Mouse (Mus musculus) CH12.LX (cell line): ENCODE measurements around the gene Arhgef19. TPM values are rescaled to one million over a fixed set of nuclear protein-coding genes. Genes with fewer than 3 reads are reported as not detected.

Source experiments
- DNase-seq: peaks from one replicate; pipeline ENCODE4 v3.0.0-alpha.2; 2013; ENCODE audit errors: extremely low read depth
- H3K27ac ChIP-seq: 2 replicates; pipeline ENCODE4 v1.5.1; 2012; ENCODE audit warnings: low read depth, mild to moderate bottlenecking, control low read depth, moderate library complexity; ENCODE audit not compliant: insufficient read depth
- H3K27me3 ChIP-seq: replicated peaks from 2 replicates; pipeline ENCODE3; 2012; ENCODE audit warnings: inconsistent platforms
- H3K36me3 ChIP-seq, 2 experiments: replicated peaks in 1 of 2; 2 replicates each; pipeline versions ENCODE3 to v1.6.1; 2012; ENCODE audit warnings: inconsistent platforms in 1 of 2, low read length in 1 of 2, mild to moderate bottlenecking in 1 of 2, mixed read lengths in 1 of 2, moderate library complexity in 1 of 2; ENCODE audit not compliant: control insufficient read depth in 1 of 2, insufficient read depth in 1 of 2
- H3K4me1 ChIP-seq, 2 experiments: 2 replicates each; pipeline ENCODE4 v1.6.1; 2012; ENCODE audit warnings: inconsistent platforms in 1 of 2, moderate library complexity in 1 of 2; ENCODE audit not compliant: insufficient read depth in 2 of 2, control insufficient read depth in 1 of 2
- H3K4me2 ChIP-seq: 2 replicates; pipeline ENCODE4 v1.6.1; 2012; ENCODE audit warnings: low read depth, mild to moderate bottlenecking, control low read depth; ENCODE audit not compliant: poor library complexity, insufficient read depth, severe bottlenecking
- H3K4me3 ChIP-seq, 3 experiments: fragments of 150-350 bp in 1 of 3; sonication (generic) in 1 of 3; replicated peaks in 1 of 3; 2 replicates each; pipeline versions ENCODE3 to v1.5.1; 2011 to 2012; ENCODE audit warnings: low read depth in 2 of 3, low read length in 2 of 3, mild to moderate bottlenecking in 2 of 3, moderate library complexity in 2 of 3, control low read depth in 1 of 3, improper control_type of control experiment in 1 of 3, inconsistent platforms in 1 of 3, mixed read lengths in 1 of 3; ENCODE audit not compliant: poor library complexity in 1 of 3
- H3K79me2 ChIP-seq: replicated peaks from 2 replicates; pipeline ENCODE4 v1.6.1; 2012; ENCODE audit warnings: mild to moderate bottlenecking, moderate library complexity; ENCODE audit not compliant: control insufficient read depth, poor library complexity, insufficient read depth, severe bottlenecking; ENCODE audit errors: extremely low read depth
- H3K9ac ChIP-seq: 2 replicates; pipeline ENCODE4 v1.6.1; 2012; ENCODE audit warnings: low read depth, mild to moderate bottlenecking, control low read depth, moderate library complexity; ENCODE audit not compliant: insufficient read depth
- H3K9me3 ChIP-seq: replicated peaks from 2 replicates; pipeline ENCODE3; 2012; ENCODE audit warnings: low read length, inconsistent platforms, mixed read lengths
- BHLHE40 ChIP-seq: IDR thresholded peaks from 2 replicates; pipeline ENCODE4 v1.6.1; 2011; ENCODE audit warnings: mild to moderate bottlenecking, low read depth, low read length, improper control_type of control experiment
- CHD2 ChIP-seq: IDR thresholded peaks from 2 replicates; pipeline ENCODE4 v1.6.1; 2011; ENCODE audit warnings: low read length, improper control_type of control experiment
- CTCF ChIP-seq, 2 experiments: IDR thresholded peaks in 1 of 2; conservative IDR thresholded peaks in 1 of 2; 2 replicates each; pipeline ENCODE4 v1.5.1; 2011 to 2012; ENCODE audit warnings: low read depth in 2 of 2, low read length in 2 of 2, improper control_type of control experiment in 1 of 2, inconsistent platforms in 1 of 2, mild to moderate bottlenecking in 1 of 2, moderate library complexity in 1 of 2
- E2F4 ChIP-seq: IDR thresholded peaks from 2 replicates; pipeline ENCODE4 v1.6.1; 2011; ENCODE audit warnings: low read depth, low read length, improper control_type of control experiment; ENCODE audit not compliant: insufficient replicate concordance
- ELF1 ChIP-seq: IDR thresholded peaks from 2 replicates; pipeline ENCODE4 v1.6.1; 2014; ENCODE audit warnings: low read depth, mild to moderate bottlenecking, inconsistent platforms, low read length, improper control_type of control experiment
- EP300 ChIP-seq: IDR thresholded peaks from 2 replicates; pipeline ENCODE4 v1.6.1; 2011; ENCODE audit warnings: low read length, improper control_type of control experiment
- ETS1 ChIP-seq: conservative IDR thresholded peaks from 2 replicates; pipeline ENCODE4 v1.6.1; 2012; ENCODE audit warnings: low read depth, mild to moderate bottlenecking, inconsistent platforms, low read length, improper control_type of control experiment, moderate library complexity
- GABPA ChIP-seq: IDR thresholded peaks from 2 replicates; pipeline ENCODE4 v1.6.1; 2012; ENCODE audit warnings: low read depth, low read length, improper control_type of control experiment, inconsistent platforms; ENCODE audit not compliant: insufficient replicate concordance
- IRF4 ChIP-seq: IDR thresholded peaks from 2 replicates; pipeline ENCODE4 v1.6.1; 2014; ENCODE audit warnings: low read depth, mild to moderate bottlenecking, inconsistent platforms, low read length, improper control_type of control experiment
- JUND ChIP-seq: conservative IDR thresholded peaks from 2 replicates; pipeline ENCODE4 v1.6.1; 2011; ENCODE audit warnings: low read depth, low read length, improper control_type of control experiment
- KAT2A ChIP-seq: IDR thresholded peaks from 2 replicates; pipeline ENCODE4 v1.6.1; 2012; ENCODE audit warnings: low read length, improper control_type of control experiment, inconsistent platforms; ENCODE audit not compliant: insufficient replicate concordance
- MAX ChIP-seq: IDR thresholded peaks from 2 replicates; pipeline ENCODE4 v1.6.1; 2011; ENCODE audit warnings: low read length, improper control_type of control experiment
- MAZ ChIP-seq: IDR thresholded peaks from 2 replicates; pipeline ENCODE4 v1.6.1; 2012; ENCODE audit warnings: low read depth, mild to moderate bottlenecking, inconsistent platforms, low read length, improper control_type of control experiment, moderate library complexity
- NELFE ChIP-seq: IDR thresholded peaks from 2 replicates; pipeline ENCODE4 v1.6.1; 2011; ENCODE audit warnings: low read depth, low read length, improper control_type of control experiment
- NRF1 ChIP-seq: IDR thresholded peaks from 2 replicates; pipeline ENCODE4 v1.6.1; 2014; ENCODE audit warnings: low read depth, mild to moderate bottlenecking, inconsistent platforms, low read length, improper control_type of control experiment, moderate library complexity
- PAX5 ChIP-seq: IDR thresholded peaks from 2 replicates; pipeline ENCODE4 v1.6.1; 2012; ENCODE audit warnings: low read length, inconsistent platforms, mixed read lengths
- POLR2AphosphoS2 ChIP-seq: IDR thresholded peaks from 2 replicates; pipeline ENCODE4 v1.6.1; 2011; ENCODE audit warnings: low read depth, low read length, improper control_type of control experiment
- RCOR1 ChIP-seq: conservative IDR thresholded peaks from 2 replicates; pipeline ENCODE4 v1.6.1; 2012; ENCODE audit warnings: low read depth, mild to moderate bottlenecking, inconsistent platforms, low read length, improper control_type of control experiment
- SMC3 ChIP-seq: IDR thresholded peaks from 2 replicates; pipeline ENCODE4 v1.6.1; 2011; ENCODE audit warnings: low read depth, low read length, improper control_type of control experiment
- UBTF ChIP-seq: IDR thresholded peaks from 2 replicates; pipeline ENCODE4 v1.6.1; 2012; ENCODE audit warnings: low read depth, mild to moderate bottlenecking, inconsistent platforms, low read length, improper control_type of control experiment, moderate library complexity
- USF2 ChIP-seq: conservative IDR thresholded peaks from 2 replicates; pipeline ENCODE4 v1.6.1; 2011; ENCODE audit warnings: low read depth, low read length, improper control_type of control experiment
- ZMIZ1 ChIP-seq: IDR thresholded peaks from 2 replicates; pipeline ENCODE4 v1.6.1; 2012; ENCODE audit warnings: low read depth, mild to moderate bottlenecking, inconsistent platforms, low read length, improper control_type of control experiment
- dilution Hi-C: fragments of 300-500 bp; cut with MboI; formaldehyde crosslinking; loops from 2 replicates; pipeline ENCODE4 v1.14.3; 2020; ENCODE audit warnings: low sequenced_read_pairs; ENCODE audit not compliant: extremely low pct_unique_long_range_greater_than_20kb, extremely low pct_ligation_motif_present
- in situ Hi-C: fragments of 300-500 bp; cut with MboI; formaldehyde crosslinking; loops from 3 replicates; pipeline ENCODE4 v1.14.3; 2019; ENCODE audit warnings: low sequenced_read_pairs, low pct_ligation_motif_present, low pct_unique_long_range_greater_than_20kb, mixed read lengths
- polyA plus RNA-seq: library from polyadenylated mRNA; unstranded; fragments of >175 nt; gene quantifications from 2 replicates; pipeline ENCODE4 v1.2.1, GENCODE M21; 2012; ENCODE audit warnings: low read depth; ENCODE audit not compliant: insufficient read length
- total RNA-seq, 2 experiments: library from RNA; depleted of rRNA; stranded (reverse); fragments of 300-350 nt in 1 of 2; fragments of >200 nt in 1 of 2; gene quantifications; 2 replicates each; pipeline ENCODE4 v1.2.3; 2012 to 2014

Gene Arhgef19
- total and polyA plus RNA-seq, 3 experiments = 0.19 to 0.21 TPM; not detected in 1

- TF ChIP-seq E2F4 = no peak
Observed at GRCm38 (mm10) chr4:141267837-141268236, 28.5 kb downstream of the Arhgef19 start (continued).

- TF ChIP-seq MAZ = no peak
- no peak for TF ChIP-seq PAX5
- no peak for TF ChIP-seq POLR2AphosphoS2
- TF ChIP-seq CHD2 = no peak
- TF ChIP-seq RCOR1 = no peak
- TF ChIP-seq ELF1 = no peak
- peak in 1 of 2 experiments; percentile 34; a peak in 2 of 4 replicates for TF ChIP-seq CTCF (conservative IDR thresholded peaks at IDR 0.05 in 1 of 2, IDR thresholded peaks at IDR 0.05 in 1 of 2; ENCODE audit: low read depth in 2 of 2, low read length in 2 of 2)
- no peak for TF ChIP-seq NELFE
- dilution Hi-C loops (no loop called here), in situ Hi-C loops (no loop called here)
- H3K27ac ChIP-seq = no peak overlapping the region
- H3K4me1 ChIP-seq = peaks cover 4 to 11% of the 10 kb centered on the region in 2 experiments; a peak in 3 of 4 replicates
- peaks cover 33% of the 10 kb centered on the region for H3K27me3 ChIP-seq
- DNase-seq = no peak
- no peaks in the 10 kb centered on the region for H3K79me2 ChIP-seq
- no peak overlapping the region for H3K4me3 ChIP-seq
- H3K9ac ChIP-seq = no peak overlapping the region
- H3K4me2 ChIP-seq = no peak overlapping the region
- H3K36me3 ChIP-seq = no peaks in the 10 kb centered on the region
- H3K9me3 ChIP-seq = peaks cover 17% of the 10 kb centered on the region
Observed at GRCm38 (mm10) chr4:141268350-141268749, 29.1 kb downstream of the Arhgef19 start.

- peak; percentile 21 for DNase-seq
Observed at GRCm38 (mm10) chr4:141269080-141269479, 29.8 kb downstream of the Arhgef19 start.

GRCm38 (mm10) chr4:141270201-141270940, 31.1 kb downstream of the Arhgef19 start:
- no peak for DNase-seq
- H3K27ac ChIP-seq = no peak overlapping the region
- H3K4me1 ChIP-seq = peaks cover 6 to 16% of the 10 kb centered on the region in 2 experiments
- dilution Hi-C loops (no loop called here), in situ Hi-C loops (no loop called here)
- no peaks in the 10 kb centered on the region for H3K79me2 ChIP-seq
- H3K4me2 ChIP-seq = no peak overlapping the region
- H3K9ac ChIP-seq = no peak overlapping the region
- H3K4me3 ChIP-seq = no peak overlapping the region
- peaks cover 35% of the 10 kb centered on the region for H3K27me3 ChIP-seq
- H3K9me3 ChIP-seq = peaks cover 17% of the 10 kb centered on the region
- no peaks in the 10 kb centered on the region for H3K36me3 ChIP-seq
- no peak for TF ChIP-seq MAX
- TF ChIP-seq SMC3 = no peak
- no peak for TF ChIP-seq BHLHE40
- no peak for TF ChIP-seq GABPA
- TF ChIP-seq IRF4 = no peak
- TF ChIP-seq UBTF = no peak
- no peak for TF ChIP-seq ELF1
- no peak for TF ChIP-seq EP300
- no peak for TF ChIP-seq KAT2A
- no peak for TF ChIP-seq USF2
- no peak for TF ChIP-seq NRF1
- no peak for TF ChIP-seq NELFE
- TF ChIP-seq CHD2 = no peak
- TF ChIP-seq ZMIZ1 = no peak
- no peak for TF ChIP-seq ETS1
- TF ChIP-seq PAX5 = no peak
- TF ChIP-seq JUND = no peak

More at GRCm38 (mm10) chr4:141269080-141269479, 29.8 kb downstream of the Arhgef19 start:
- Histone ChIP-seq H3K9me3 (peaks cover 17% of the 10 kb centered on the region), H3K27me3 (peaks cover 26% of the 10 kb centered on the region), H3K27ac (no peak overlapping the region), H3K4me2 (no peak overlapping the region), H3K36me3 (no peaks in the 10 kb centered on the region), H3K4me1 (peaks cover 6 to 15% of the 10 kb centered on the region in 2 experiments; a peak in 3 of 4 replicates), H3K79me2 (no peaks in the 10 kb centered on the region), H3K4me3 (no peak overlapping the region), H3K9ac (no peak overlapping the region)
- no peak for TF ChIP-seq KAT2A
- no peak for TF ChIP-seq MAZ
- no peak for TF ChIP-seq JUND
- in situ Hi-C loops = no loop called here
- dilution Hi-C loops = no loop called here
